Mouse (Mus musculus) heart, embryonic 11.5 days (tissue): ENCODE data around the gene Atad3a. TPM values are rescaled to one million over a fixed set of nuclear protein-coding genes. Genes with fewer than 3 reads are reported as not detected.
A peak's percentile ranks its signal among the peaks of the same experiment; 100 is the strongest.

ENCODE experiments used
- ATAC-seq: fragments of 200-750 bp; cut with Nextera tagmentation; replicated peaks from 2 replicates; pipeline ENCODE4 v1.8.0; 2017; ENCODE audit warnings: moderate library complexity; ENCODE audit not compliant: insufficient number of reproducible peaks, low FRiP score, low TSS enrichment
- H3K27ac ChIP-seq: fragments of 300-500 bp; sonication (generic); 2 replicates; pipeline ENCODE4 v1.5.1; 2014; ENCODE audit warnings: mild to moderate bottlenecking, low read depth, low read length
- H3K27me3 ChIP-seq: fragments of 300-500 bp; sonication (generic); 2 replicates; pipeline ENCODE4 v1.6.1; 2014; ENCODE audit warnings: mild to moderate bottlenecking, low read length, mixed read lengths; ENCODE audit not compliant: control insufficient read depth, insufficient read depth
- H3K36me3 ChIP-seq: fragments of 300-500 bp; sonication (generic); 2 replicates; pipeline ENCODE4 v1.6.1; 2014; ENCODE audit warnings: mild to moderate bottlenecking, low read length, moderate library complexity, mixed read lengths; ENCODE audit not compliant: control insufficient read depth, insufficient read depth
- H3K4me1 ChIP-seq: fragments of 300-500 bp; sonication (generic); 2 replicates; pipeline ENCODE4 v1.6.1; 2014; ENCODE audit warnings: low read length; ENCODE audit not compliant: control insufficient read depth, insufficient read depth
- H3K4me2 ChIP-seq: fragments of 300-500 bp; sonication (generic); 2 replicates; pipeline ENCODE4 v1.6.1; 2014; ENCODE audit warnings: mild to moderate bottlenecking, moderate library complexity
- H3K4me3 ChIP-seq: fragments of 300-500 bp; sonication (generic); 2 replicates; pipeline ENCODE4 v1.5.1; 2014; ENCODE audit warnings: low read depth, low read length
- H3K9ac ChIP-seq: fragments of 300-500 bp; sonication (generic); 2 replicates; pipeline ENCODE4 v1.6.1; 2014; ENCODE audit warnings: mild to moderate bottlenecking, low read depth, low read length, moderate library complexity
- H3K9me3 ChIP-seq: fragments of 300-500 bp; sonication (generic); replicated peaks from 2 replicates; pipeline ENCODE4 v1.6.1; 2016; ENCODE audit warnings: low read length; ENCODE audit not compliant: control insufficient read depth
- WGBS: fragments of 180-500 bp; shearing (Covaris S2); extraction: QIAGEN DNeasy Blood & Tissue Kit; methylation state at CpG from one replicate; pipeline ENCODE4 v1.1.7; 2014; ENCODE audit not compliant: insufficient replicate concordance; 5-methylcytosine and 5-hydroxymethylcytosine counted together
- polyA plus RNA-seq: library from polyadenylated mRNA; unstranded; fragments of >200 nt; fragmentation: Nextera tagmentation; extraction: Ambion mirVana; gene quantifications from 2 replicates; pipeline ENCODE4 v1.2.1, GENCODE M21; 2014

The Atad3a gene
- polyA plus RNA-seq, 1 experiment from 2014 or later: 84.2 TPM

GRCm38 (mm10) chr4:155738262-155738661, 22.6 kb downstream of the Atad3a start:
- ATAC-seq: no peak
- WGBS: 54% methylated on average over 8 of the region's 8 CpGs
- H3K27ac ChIP-seq: no peak overlapping the region
- no peaks in the 10 kb centered on the region for H3K27me3 ChIP-seq
- H3K36me3 ChIP-seq: peaks cover 23% of the 10 kb centered on the region
- H3K4me1 ChIP-seq: peaks cover 15% of the 10 kb centered on the region
- H3K4me3 ChIP-seq: no peak overlapping the region
- H3K9ac ChIP-seq: no peak overlapping the region
- no peak overlapping the region for H3K4me2 ChIP-seq
- no peaks in the 10 kb centered on the region for H3K9me3 ChIP-seq

- no peaks in the 10 kb centered on the region for H3K9me3 ChIP-seq
- peaks cover 15% of the 10 kb centered on the region for H3K4me1 ChIP-seq
- ATAC-seq: no peak
- no peak overlapping the region for H3K9ac ChIP-seq
- 85% methylated on average over 5 of the region's 5 CpGs for WGBS
- peak overlapping the region; percentile 83; the same call in 1 of the 2 replicates for H3K4me3 ChIP-seq
- H3K27ac ChIP-seq: no peak overlapping the region
- no peak overlapping the region; the same call in 1 of the 2 replicates for H3K4me2 ChIP-seq
- H3K36me3 ChIP-seq: peaks cover 17% of the 10 kb centered on the region
- no peaks in the 10 kb centered on the region for H3K27me3 ChIP-seq
Measured at GRCm38 (mm10) chr4:155736421-155736820, 24.5 kb downstream of the Atad3a start.

- H3K9ac ChIP-seq: peak overlapping the region; percentile 82
- ATAC-seq: no peak
- H3K4me3 ChIP-seq: peak overlapping the region; percentile 83
- no peaks in the 10 kb centered on the region for H3K9me3 ChIP-seq
- no peak overlapping the region for H3K27ac ChIP-seq
- H3K36me3 ChIP-seq: peaks cover 12% of the 10 kb centered on the region
- H3K27me3 ChIP-seq: no peaks in the 10 kb centered on the region
- H3K4me1 ChIP-seq: peaks cover 15% of the 10 kb centered on the region
- 68% methylated on average over 5 of the region's 5 CpGs for WGBS
- peak overlapping the region; percentile 96 for H3K4me2 ChIP-seq
Measured at GRCm38 (mm10) chr4:155735788-155736187, 25.1 kb downstream of the Atad3a start.

GRCm38 (mm10) chr4:155734951-155735702, 25.8 kb downstream of the Atad3a start:
- WGBS: under 1% methylated on average over 54 of the region's 79 CpGs
- no peaks in the 10 kb centered on the region for H3K27me3 ChIP-seq
- ATAC-seq: peak; percentile 71
- peak overlapping the region; percentile 83 for H3K4me3 ChIP-seq
- peak overlapping the region; percentile 82 for H3K9ac ChIP-seq
- H3K4me1 ChIP-seq: peaks cover 15% of the 10 kb centered on the region
- H3K4me2 ChIP-seq: peak overlapping the region; percentile 96
- no peaks in the 10 kb centered on the region for H3K9me3 ChIP-seq
- peak overlapping the region; percentile 80 for H3K27ac ChIP-seq
- H3K36me3 ChIP-seq: peaks cover 5% of the 10 kb centered on the region

GRCm38 (mm10) chr4:155734350-155734941, 26.4 kb downstream of the Atad3a start, which contains the start of gene Tmem240:
Gene Tmem240 (plus strand): TSS chr4:155734800.
- whole genome bisulfite sequencing: 0% methylated on average over 30 of the region's 35 CpGs
- no peaks in the 10 kb centered on the region for H3K27me3 ChIP-seq

GRCm38 (mm10) chr4:155733267-155733666, 27.6 kb downstream of the Atad3a start:
- no peak overlapping the region for H3K4me2 ChIP-seq
- WGBS: 88% methylated on average over 10 of the region's 10 CpGs

More at GRCm38 (mm10) chr4:155734350-155734941, 26.4 kb downstream of the Atad3a start, which contains the start of gene Tmem240:
- H3K27ac ChIP-seq: peak within 1 kb of the TSS; percentile 80
- no peaks in the 10 kb centered on the region for H3K9me3 ChIP-seq
- peaks cover 15% of the 10 kb centered on the region for H3K4me1 ChIP-seq
- peak within 1 kb of the TSS; percentile 82 for H3K9ac ChIP-seq
- H3K4me3 ChIP-seq: peak within 1 kb of the TSS; percentile 83
- peak within 1 kb of the TSS; percentile 96 for H3K4me2 ChIP-seq
- H3K36me3 ChIP-seq: 0 out of 2 replicates have a peak, but pooled peaks cover 3% of the 10 kb centered on the region
- ATAC-seq: peak; percentile 84

GRCm38 (mm10) chr4:155727993-155728392, 32.9 kb downstream of the Atad3a start:
- no peak overlapping the region for H3K4me2 ChIP-seq
- 86% methylated on average over 2 of the region's 2 CpGs for WGBS
- no peak overlapping the region for H3K27ac ChIP-seq
- H3K4me3 ChIP-seq: no peak overlapping the region
- no peaks in the 10 kb centered on the region for H3K4me1 ChIP-seq
- H3K27me3 ChIP-seq: no peaks in the 10 kb centered on the region
- no peak for ATAC-seq
- H3K9ac ChIP-seq: no peak overlapping the region
- 0 out of 2 replicates have a peak, but pooled peaks cover 3% of the 10 kb centered on the region for H3K36me3 ChIP-seq
- no peaks in the 10 kb centered on the region for H3K9me3 ChIP-seq

More at GRCm38 (mm10) chr4:155733267-155733666, 27.6 kb downstream of the Atad3a start:
- Histone ChIP-seq H3K9me3 (no peaks in the 10 kb centered on the region), H3K27me3 (no peaks in the 10 kb centered on the region), H3K27ac (no peak overlapping the region), H3K4me1 (peaks cover 15% of the 10 kb centered on the region), H3K4me3 (no peak overlapping the region; the same call in 1 of the 2 replicates), H3K9ac (no peak overlapping the region), H3K36me3 (0 out of 2 replicates have a peak, but pooled peaks cover 3% of the 10 kb centered on the region)
- no peak for ATAC-seq

- no peaks in the 10 kb centered on the region for H3K27me3 ChIP-seq
- no peaks in the 10 kb centered on the region for H3K4me1 ChIP-seq
- ATAC-seq: no peak
- no peak overlapping the region for H3K4me2 ChIP-seq
- peaks cover 3% of the 10 kb centered on the region; the same call in 1 of the 2 replicates for H3K36me3 ChIP-seq
- H3K27ac ChIP-seq: no peak overlapping the region
- no peak overlapping the region for H3K9ac ChIP-seq
- 75% methylated on average over 4 of the region's 4 CpGs for WGBS
- H3K9me3 ChIP-seq: no peaks in the 10 kb centered on the region
- H3K4me3 ChIP-seq: no peak overlapping the region
Measured at GRCm38 (mm10) chr4:155721668-155722083, 39.2 kb downstream of the Atad3a start.
